Mouse (Mus musculus) liver, embryonic 13.5 days (tissue): Measurements from ENCODE around the gene Gls2. TPM values are rescaled to one million over a fixed set of nuclear protein-coding genes. Genes with fewer than 3 reads are reported as not detected.

Experiments
- ATAC-seq: fragments of 200-750 bp; cut with Nextera tagmentation; 2 replicates; pipeline ENCODE4 v1.8.0; 2017; ENCODE audit warnings: low read depth, mild to moderate bottlenecking, moderate number of reproducible peaks, moderate library complexity
- DNase-seq: peaks from one replicate; pipeline ENCODE4 v3.0.0; 2022
- H3K27ac ChIP-seq: fragments of 300-500 bp; sonication (generic); 2 replicates; pipeline ENCODE4 v1.5.1; 2015; ENCODE audit warnings: moderate library complexity, mild to moderate bottlenecking, inconsistent platforms
- H3K27me3 ChIP-seq: fragments of 300-500 bp; sonication (generic); 2 replicates; pipeline ENCODE4 v1.6.1; 2015; ENCODE audit warnings: mild to moderate bottlenecking, inconsistent platforms
- H3K36me3 ChIP-seq: fragments of 300-500 bp; sonication (generic); 2 replicates; pipeline ENCODE4 v1.6.1; 2015; ENCODE audit warnings: mild to moderate bottlenecking, inconsistent platforms
- H3K4me1 ChIP-seq: fragments of 300-500 bp; sonication (generic); replicated peaks from 2 replicates; pipeline ENCODE4 v1.6.1; 2015; ENCODE audit warnings: inconsistent platforms
- H3K4me2 ChIP-seq: fragments of 300-500 bp; sonication (generic); 2 replicates; pipeline ENCODE4 v1.6.1; 2015; ENCODE audit warnings: inconsistent platforms, mild to moderate bottlenecking, moderate library complexity
- H3K4me3 ChIP-seq: fragments of 300-500 bp; sonication (generic); replicated peaks from 2 replicates; pipeline ENCODE4 v1.5.1; 2015; ENCODE audit warnings: mild to moderate bottlenecking, inconsistent platforms
- H3K9ac ChIP-seq: fragments of 300-500 bp; sonication (generic); 2 replicates; pipeline ENCODE4 v1.6.1; 2015; ENCODE audit warnings: mild to moderate bottlenecking, inconsistent platforms
- H3K9me3 ChIP-seq: fragments of 300-500 bp; sonication (generic); replicated peaks from 2 replicates; pipeline ENCODE4 v1.6.1; 2016; ENCODE audit warnings: inconsistent platforms
- whole genome bisulfite sequencing: fragments of 180-500 bp; shearing (Covaris S2); methylation state at CpG from one replicate; pipeline ENCODE4 v1.1.7; 2015; ENCODE audit not compliant: insufficient replicate concordance; 5-methylcytosine and 5-hydroxymethylcytosine counted together
- polyA plus RNA-seq: library from polyadenylated mRNA; unstranded; fragments of >200 nt; fragmentation: Nextera tagmentation; extraction: Ambion mirVana; gene quantifications from 2 replicates; pipeline ENCODE4 v1.2.1, GENCODE M21; 2015

Gene Gls2
- polyA plus RNA-seq, 1 experiment from 2014 or later = 2.2 TPM

GRCm38 (mm10) chr10:128232420-128232985, 38.2 kb downstream of the Gls2 start:
- ATAC-seq = peak; percentile 51
- no peaks in the 10 kb centered on the region for H3K27me3 ChIP-seq
- WGBS = under 1% methylated on average over 14 of the region's 14 CpGs
- peak overlapping the region; percentile 88 for H3K4me3 ChIP-seq
- peak; percentile 65 for DNase-seq
- peak overlapping the region; percentile 94 for H3K9ac ChIP-seq
- H3K27ac ChIP-seq = peak overlapping the region; percentile 97
- H3K36me3 ChIP-seq = peaks cover 10% of the 10 kb centered on the region
- peaks cover 57% of the 10 kb centered on the region for H3K4me1 ChIP-seq
- no peaks in the 10 kb centered on the region for H3K9me3 ChIP-seq
- H3K4me2 ChIP-seq = peak overlapping the region; percentile 91

GRCm38 (mm10) chr10:128236321-128236720, 42.1 kb downstream of the Gls2 start:
- no peaks in the 10 kb centered on the region for H3K27me3 ChIP-seq
- H3K9me3 ChIP-seq = no peaks in the 10 kb centered on the region
- WGBS = 70% methylated on average over 4 of the region's 4 CpGs
- peak overlapping the region; percentile 21; the same call in 1 of the 2 replicates for H3K27ac ChIP-seq
- H3K4me3 ChIP-seq = no peak overlapping the region
- H3K4me2 ChIP-seq = no peak overlapping the region
- ATAC-seq = no peak
- peaks cover 37% of the 10 kb centered on the region for H3K36me3 ChIP-seq
- peaks cover 61% of the 10 kb centered on the region for H3K4me1 ChIP-seq
- no peak overlapping the region for H3K9ac ChIP-seq
- no peak for DNase-seq

- Histone ChIP-seq H3K36me3 (peaks cover 53% of the 10 kb centered on the region), H3K27ac (no peak overlapping the region), H3K4me3 (no peak overlapping the region), H3K4me1 (peaks cover 58% of the 10 kb centered on the region), H3K27me3 (no peaks in the 10 kb centered on the region), H3K9me3 (no peaks in the 10 kb centered on the region), H3K4me2 (no peak overlapping the region), H3K9ac (no peak overlapping the region)
- no peak for DNase-seq
- WGBS = 73% methylated on average over 15 of the region's 15 CpGs
- no peak for ATAC-seq
Observed at GRCm38 (mm10) chr10:128237807-128238480, 43.7 kb downstream of the Gls2 start.

- no peaks in the 10 kb centered on the region for H3K27me3 ChIP-seq
- H3K27ac ChIP-seq = no peak overlapping the region
- H3K4me3 ChIP-seq = no peak overlapping the region
- peaks cover 65% of the 10 kb centered on the region for H3K36me3 ChIP-seq
- no peak overlapping the region for H3K4me2 ChIP-seq
- DNase-seq (no peak), ATAC-seq (peak; percentile 13; the same call in 1 of the 2 replicates)
- peaks cover 48% of the 10 kb centered on the region for H3K4me1 ChIP-seq
- WGBS = 67% methylated on average over 4 of the region's 4 CpGs
- H3K9me3 ChIP-seq = no peaks in the 10 kb centered on the region
- H3K9ac ChIP-seq = no peak overlapping the region
Observed at GRCm38 (mm10) chr10:128239140-128239539, 44.9 kb downstream of the Gls2 start.

- 57% methylated on average over 18 of the region's 18 CpGs for WGBS
- peaks cover 69% of the 10 kb centered on the region for H3K36me3 ChIP-seq
- no peak overlapping the region for H3K4me3 ChIP-seq
- ATAC-seq = peak; percentile 37; the same call in 1 of the 2 replicates
- no peaks in the 10 kb centered on the region for H3K27me3 ChIP-seq
- 0 out of 2 replicates have a peak overlapping the region, but pooled peaks have one; percentile 17 for H3K9ac ChIP-seq
- peaks cover 43% of the 10 kb centered on the region for H3K4me1 ChIP-seq
- no peak for DNase-seq
- no peak overlapping the region for H3K27ac ChIP-seq
- no peaks in the 10 kb centered on the region for H3K9me3 ChIP-seq
- H3K4me2 ChIP-seq = no peak overlapping the region
Observed at GRCm38 (mm10) chr10:128240131-128240530, 45.9 kb downstream of the Gls2 start.

- peaks cover 21% of the 10 kb centered on the region for H3K4me1 ChIP-seq
- WGBS = 91% methylated on average over 8 of the region's 8 CpGs
- no peak overlapping the region for H3K4me3 ChIP-seq
- DNase-seq (no peak), ATAC-seq (no peak)
- no peak overlapping the region for H3K27ac ChIP-seq
- no peaks in the 10 kb centered on the region for H3K9me3 ChIP-seq
- H3K4me2 ChIP-seq = no peak overlapping the region
- H3K36me3 ChIP-seq = peaks cover 94% of the 10 kb centered on the region
- no peaks in the 10 kb centered on the region for H3K27me3 ChIP-seq
- H3K9ac ChIP-seq = no peak overlapping the region
Observed at GRCm38 (mm10) chr10:128243252-128243651, 49.0 kb downstream of the Gls2 start.

GRCm38 (mm10) chr10:128244121-128244520, 49.9 kb downstream of the Gls2 start:
- 94% methylated on average over 15 of the region's 15 CpGs for WGBS
- Histone ChIP-seq H3K27me3 (no peaks in the 10 kb centered on the region), H3K4me2 (no peak overlapping the region), H3K4me3 (no peak overlapping the region), H3K27ac (no peak overlapping the region), H3K36me3 (peaks cover 100% of the 10 kb centered on the region), H3K9ac (no peak overlapping the region), H3K9me3 (no peaks in the 10 kb centered on the region), H3K4me1 (peaks cover 13% of the 10 kb centered on the region)
- DNase-seq (no peak), ATAC-seq (no peak)

GRCm38 (mm10) chr10:128247020-128247732, 52.9 kb downstream of the Gls2 start:
- Histone ChIP-seq H3K4me1 (no peaks in the 10 kb centered on the region), H3K9me3 (no peaks in the 10 kb centered on the region), H3K9ac (no peak overlapping the region), H3K27ac (no peak overlapping the region), H3K36me3 (peaks cover 100% of the 10 kb centered on the region), H3K4me2 (no peak overlapping the region), H3K27me3 (no peaks in the 10 kb centered on the region), H3K4me3 (no peak overlapping the region)
- no peak for ATAC-seq
- DNase-seq = no peak
- 86% methylated on average over 17 of the region's 17 CpGs for WGBS

- ATAC-seq (no peak), DNase-seq (no peak)
- no peaks in the 10 kb centered on the region for H3K9me3 ChIP-seq
- 83% methylated on average over 13 of the region's 13 CpGs for WGBS
- no peak overlapping the region for H3K4me3 ChIP-seq
- no peaks in the 10 kb centered on the region for H3K27me3 ChIP-seq
- H3K4me1 ChIP-seq = no peaks in the 10 kb centered on the region
- H3K4me2 ChIP-seq = no peak overlapping the region
- no peak overlapping the region for H3K27ac ChIP-seq
- H3K36me3 ChIP-seq = peaks cover 74% of the 10 kb centered on the region
- no peak overlapping the region for H3K9ac ChIP-seq
Observed at GRCm38 (mm10) chr10:128250565-128250964, 56.3 kb downstream of the Gls2 start.

- Histone ChIP-seq H3K4me3 (no peak within 1 kb of the TSS), H3K27ac (peak within 1 kb of the TSS; percentile 51; the same call in 1 of the 2 replicates), H3K27me3 (no peaks in the 10 kb centered on the region), H3K36me3 (peaks cover 42% of the 10 kb centered on the region), H3K4me2 (no peak within 1 kb of the TSS), H3K4me1 (no peaks in the 10 kb centered on the region; the same call in 1 of the 2 replicates), H3K9me3 (no peaks in the 10 kb centered on the region), H3K9ac (no peak within 1 kb of the TSS)
- whole genome bisulfite sequencing = 80% methylated on average over 4 of the region's 4 CpGs
- ATAC-seq (no peak), DNase-seq (no peak)
Observed at GRCm38 (mm10) chr10:128253677-128254255, 59.5 kb downstream of the Gls2 start, which contains the start of gene Apon. Apon (plus strand) TSS chr10:128254096.

GRCm38 (mm10) chr10:128255925-128256324, 61.7 kb downstream of the Gls2 start:
- DNase-seq = no peak
- H3K4me2 ChIP-seq = no peak overlapping the region
- H3K4me3 ChIP-seq = no peak overlapping the region
- H3K9me3 ChIP-seq = no peaks in the 10 kb centered on the region
- no peak overlapping the region for H3K27ac ChIP-seq
- H3K4me1 ChIP-seq = peaks cover 4% of the 10 kb centered on the region; the same call in 1 of the 2 replicates
- H3K9ac ChIP-seq = no peak overlapping the region
- WGBS = 69% methylated on average over 8 of the region's 8 CpGs
- no peaks in the 10 kb centered on the region for H3K27me3 ChIP-seq
- no peak for ATAC-seq
- H3K36me3 ChIP-seq = peaks cover 20% of the 10 kb centered on the region
